Mouse (Mus musculus) heart, postnatal 0 days (tissue): Measurements from ENCODE around the gene Myzap. TPM values are rescaled to one million over a fixed set of nuclear protein-coding genes. Genes with fewer than 3 reads are reported as not detected.

Source experiments
- ATAC-seq: fragments of 200-750 bp; cut with Nextera tagmentation; 2 replicates; pipeline ENCODE4 v1.8.0; 2017; ENCODE audit warnings: low read depth, moderate number of reproducible peaks, moderate library complexity; ENCODE audit not compliant: insufficient read depth
- DNase-seq: peaks from one replicate; pipeline ENCODE4 v3.0.0-alpha.2; 2016; ENCODE audit warnings: low spot score
- H3K27ac ChIP-seq: fragments of 300-500 bp; sonication (generic); 2 replicates; pipeline ENCODE4 v1.5.1; 2014; ENCODE audit warnings: low read depth, mild to moderate bottlenecking
- H3K27me3 ChIP-seq: fragments of 300-500 bp; sonication (generic); 2 replicates; pipeline ENCODE4 v1.6.1; 2014; ENCODE audit warnings: low read length, mixed read lengths; ENCODE audit not compliant: control insufficient read depth, insufficient read depth
- H3K36me3 ChIP-seq: fragments of 300-500 bp; sonication (generic); replicated peaks from 2 replicates; pipeline ENCODE4 v1.6.1; 2014; ENCODE audit warnings: low read length, mixed read lengths; ENCODE audit not compliant: control insufficient read depth, insufficient read depth
- H3K4me1 ChIP-seq: fragments of 300-500 bp; sonication (generic); 2 replicates; pipeline ENCODE4 v1.6.1; 2014; ENCODE audit warnings: antibody characterized with exemption; ENCODE audit not compliant: control insufficient read depth, insufficient read depth
- H3K4me2 ChIP-seq: fragments of 300-500 bp; sonication (generic); 2 replicates; pipeline ENCODE4 v1.6.1; 2014; ENCODE audit warnings: low read depth, mild to moderate bottlenecking, low read length, moderate library complexity
- H3K4me3 ChIP-seq: fragments of 300-500 bp; sonication (generic); 2 replicates; pipeline ENCODE4 v1.5.1; 2014; ENCODE audit warnings: low read depth, low read length
- H3K9ac ChIP-seq: fragments of 300-500 bp; sonication (generic); replicated peaks from 2 replicates; pipeline ENCODE4 v1.6.1; 2014; ENCODE audit warnings: low read depth, low read length, mixed read lengths
- H3K9me3 ChIP-seq: fragments of 300-500 bp; sonication (generic); replicated peaks from 2 replicates; pipeline ENCODE4 v1.6.1; 2016; ENCODE audit warnings: low read length; ENCODE audit not compliant: control insufficient read depth
- CTCF ChIP-seq: IDR thresholded peaks from 2 replicates; pipeline ENCODE4 v1.5.1; 2016; ENCODE audit warnings: antibody characterized with exemption, control low read depth, low read depth
- EP300 ChIP-seq: IDR thresholded peaks from 2 replicates; pipeline ENCODE4 v1.6.1; 2016; ENCODE audit warnings: antibody characterized with exemption, low read depth
- WGBS: fragments of 180-500 bp; shearing (Covaris S2); extraction: QIAGEN DNeasy Blood & Tissue Kit; methylation state at CpG from one replicate; pipeline ENCODE4 v1.1.7; 2014; 5-methylcytosine and 5-hydroxymethylcytosine counted together
- polyA plus RNA-seq: library from polyadenylated mRNA; unstranded; fragments of >200 nt; fragmentation: Nextera tagmentation; extraction: Ambion mirVana; gene quantifications from 2 replicates; pipeline ENCODE4 v1.2.1, GENCODE M21; 2015
- total RNA-seq: library from RNA; depleted of rRNA; stranded (reverse); fragments of >200 nt; gene quantifications from 2 replicates; pipeline ENCODE4 v1.2.3, GENCODE M21; 2014; ENCODE audit warnings: low replicate concordance; rRNA removed

Myzap gene
- total RNA-seq (196 and 240 TPM in 2 replicates), polyA plus RNA-seq (301 and 341 TPM in 2 replicates)

- Histone ChIP-seq H3K4me2 (peak within 1 kb of the TSS; percentile 73), H3K9me3 (no peaks in the 10 kb centered on the region), H3K4me3 (peak within 1 kb of the TSS; percentile 74), H3K9ac (peak within 1 kb of the TSS; percentile 85), H3K4me1 (peaks cover 38% of the 10 kb centered on the region), H3K36me3 (0 out of 2 replicates have a peak, but pooled peaks cover 13% of the 10 kb centered on the region), H3K27ac (peak within 1 kb of the TSS; percentile 95), H3K27me3 (no peaks in the 10 kb centered on the region)
- TF ChIP-seq CTCF (no peak), EP300 (no peak; the same call in 1 of the 2 replicates)
- DNase-seq (peak; percentile 87), ATAC-seq (peak; percentile 81)
- 1% methylated on average over 29 of the region's 29 CpGs for WGBS
Observed at GRCm38 (mm10) chr9:71591938-71592548, at the start of gene Myzap. Gene Myzap (minus strand): TSS chr9:71592360.

- H3K9ac ChIP-seq: no peak overlapping the region
- H3K27me3 ChIP-seq: no peaks in the 10 kb centered on the region
- ATAC-seq: no peak
- no peak for DNase-seq
- no peak overlapping the region for H3K4me2 ChIP-seq
- H3K4me3 ChIP-seq: no peak overlapping the region
- H3K4me1 ChIP-seq: 0 out of 2 replicates have a peak, but pooled peaks cover 5% of the 10 kb centered on the region
- no peaks in the 10 kb centered on the region for H3K9me3 ChIP-seq
- H3K27ac ChIP-seq: no peak overlapping the region
- no peak for TF ChIP-seq EP300
- no peak for TF ChIP-seq CTCF
- WGBS: 55% methylated on average over 4 of the region's 4 CpGs
- peaks cover 40% of the 10 kb centered on the region for H3K36me3 ChIP-seq
Observed at GRCm38 (mm10) chr9:71640361-71640927, 48.3 kb upstream of the Myzap start.

GRCm38 (mm10) chr9:71638198-71638597 is 46.0 kb upstream of the Myzap start:
- Histone ChIP-seq H3K4me3 (no peak overlapping the region), H3K9ac (no peak overlapping the region), H3K9me3 (no peaks in the 10 kb centered on the region), H3K4me2 (no peak overlapping the region), H3K27me3 (no peaks in the 10 kb centered on the region), H3K27ac (no peak overlapping the region), H3K4me1 (0 out of 2 replicates have a peak, but pooled peaks cover 5% of the 10 kb centered on the region), H3K36me3 (peaks cover 44% of the 10 kb centered on the region)
- ATAC-seq (no peak), DNase-seq (no peak)
- 81% methylated on average over 11 of the region's 11 CpGs for WGBS
- TF ChIP-seq CTCF: no peak
- TF ChIP-seq EP300: no peak

GRCm38 (mm10) chr9:71636854-71637253 is 44.7 kb upstream of the Myzap start:
- Histone ChIP-seq H3K4me1 (0 out of 2 replicates have a peak, but pooled peaks cover 5% of the 10 kb centered on the region), H3K4me3 (no peak overlapping the region), H3K4me2 (no peak overlapping the region), H3K27ac (no peak overlapping the region), H3K27me3 (no peaks in the 10 kb centered on the region), H3K9me3 (no peaks in the 10 kb centered on the region), H3K9ac (no peak overlapping the region), H3K36me3 (peaks cover 39% of the 10 kb centered on the region)
- WGBS: 90% methylated on average over 1 of the region's 1 CpGs
- DNase-seq: no peak
- no peak for TF ChIP-seq CTCF
- no peak for TF ChIP-seq EP300
- ATAC-seq: no peak

- DNase-seq (no peak), ATAC-seq (no peak)
- TF ChIP-seq CTCF: no peak
- no peak for TF ChIP-seq EP300
- Histone ChIP-seq H3K27me3 (no peaks in the 10 kb centered on the region), H3K4me2 (no peak overlapping the region), H3K4me1 (no peaks in the 10 kb centered on the region), H3K9me3 (no peaks in the 10 kb centered on the region), H3K4me3 (no peak overlapping the region), H3K9ac (no peak overlapping the region), H3K27ac (no peak overlapping the region), H3K36me3 (peaks cover 41% of the 10 kb centered on the region)
- WGBS: 48% methylated on average over 1 of the region's 1 CpGs
Observed at GRCm38 (mm10) chr9:71635627-71636026, 43.5 kb upstream of the Myzap start.
